Mouse (Mus musculus) bone marrow macrophage, adult 2 months (primary cell): ENCODE results near the gene Slc22a12.

ENCODE experiments used
- CTCF ChIP-seq: IDR thresholded peaks from 2 replicates; pipeline ENCODE4 v1.5.1; 2012; ENCODE audit warnings: low read depth, mild to moderate bottlenecking, low read length, moderate library complexity
- POLR2A ChIP-seq: IDR thresholded peaks from 2 replicates; pipeline ENCODE4 v1.6.1; 2012; ENCODE audit warnings: mild to moderate bottlenecking, low read depth, low read length, borderline replicate concordance

GRCm38 (mm10) chr19:6543518-6543917 is 686 bp upstream of the Slc22a12 start:
- TF ChIP-seq POLR2A (no peak), CTCF (no peak)
